Mouse (Mus musculus) cerebellum, adult 2 months (tissue): ENCODE measurements around the gene Pde4dip. TPM values are rescaled to one million over a fixed set of nuclear protein-coding genes. Genes with fewer than 3 reads are reported as not detected.

Experiments used
- DNase-seq, 2 experiments: peaks; one replicate each; pipeline ENCODE4 v3.0.0; 2021
- H3K27ac ChIP-seq: fragments of 200-500 bp; 2 replicates; pipeline ENCODE4 v1.5.1; 2012; ENCODE audit warnings: low read length, control low read depth, inconsistent platforms; ENCODE audit not compliant: insufficient read depth
- H3K27me3 ChIP-seq: fragments of 200-500 bp; 2 replicates; pipeline ENCODE4 v1.6.1; 2012; ENCODE audit warnings: inconsistent platforms, mild to moderate bottlenecking, low read length, moderate library complexity; ENCODE audit not compliant: control insufficient read depth, insufficient read depth
- H3K4me1 ChIP-seq: fragments of 200-500 bp; 2 replicates; pipeline ENCODE4 v1.6.1; 2011; ENCODE audit warnings: low read length; ENCODE audit not compliant: control insufficient read depth, insufficient read depth
- H3K4me3 ChIP-seq: fragments of 200-500 bp; replicated peaks from 2 replicates; pipeline ENCODE3; 2011; ENCODE audit warnings: mild to moderate bottlenecking, low read depth, low read length, control low read depth; ENCODE audit not compliant: insufficient read depth
- CTCF ChIP-seq: fragments of 200-500 bp; IDR thresholded peaks from 2 replicates; pipeline ENCODE4 v1.5.1; 2011; ENCODE audit warnings: low read depth, mild to moderate bottlenecking, control low read depth, low read length, moderate library complexity, borderline replicate concordance; ENCODE audit not compliant: insufficient read depth
- POLR2A ChIP-seq: fragments of 200-500 bp; IDR thresholded peaks from 2 replicates; pipeline ENCODE4 v1.6.1; 2011; ENCODE audit warnings: low read length, control low read depth, borderline replicate concordance; ENCODE audit not compliant: insufficient read depth
- WGBS: fragments of 180-500 bp; shearing (Covaris S2); methylation state at CpG from one replicate; pipeline ENCODE4 v1.1.7; 2018; 5-methylcytosine and 5-hydroxymethylcytosine counted together
- polyA plus RNA-seq: library from polyadenylated mRNA; depleted of rRNA; stranded (reverse); fragments of >200 nt; gene quantifications from 2 replicates; pipeline ENCODE4 v1.2.3, GENCODE M21; 2012

Pde4dip gene
- polyA plus RNA-seq, 1 experiment, result 88.6 TPM

DNA sequence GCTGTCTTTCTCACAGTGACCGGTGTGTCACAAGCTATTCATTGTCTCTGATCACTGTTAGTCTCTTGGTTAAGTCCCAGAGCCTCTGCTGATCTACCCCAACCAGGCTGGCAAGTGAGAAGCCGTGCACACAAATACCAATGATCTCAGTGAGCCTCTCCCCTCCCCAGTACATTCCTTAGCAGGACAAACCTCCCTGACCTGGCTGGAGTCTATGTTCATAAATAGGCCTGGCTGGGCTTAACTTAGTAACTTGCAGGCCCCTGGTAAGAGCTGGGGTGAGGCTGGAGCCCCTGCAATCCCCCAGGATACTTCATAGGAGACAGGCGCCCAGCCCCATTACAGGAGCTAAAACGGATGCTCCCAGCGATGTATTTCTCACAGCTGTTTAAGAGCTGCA is 86.2 kb downstream of the Pde4dip start:
- DNase-seq, result no peak
- no peak for TF ChIP-seq CTCF
- TF ChIP-seq POLR2A, result no peak
- no peak overlapping the region for H3K27ac ChIP-seq
- 80% methylated on average over 5 of the region's 5 CpGs for WGBS
- no peaks in the 10 kb centered on the region for H3K27me3 ChIP-seq
- peaks cover 11% of the 10 kb centered on the region for H3K4me1 ChIP-seq
- no peak overlapping the region for H3K4me3 ChIP-seq

DNA sequence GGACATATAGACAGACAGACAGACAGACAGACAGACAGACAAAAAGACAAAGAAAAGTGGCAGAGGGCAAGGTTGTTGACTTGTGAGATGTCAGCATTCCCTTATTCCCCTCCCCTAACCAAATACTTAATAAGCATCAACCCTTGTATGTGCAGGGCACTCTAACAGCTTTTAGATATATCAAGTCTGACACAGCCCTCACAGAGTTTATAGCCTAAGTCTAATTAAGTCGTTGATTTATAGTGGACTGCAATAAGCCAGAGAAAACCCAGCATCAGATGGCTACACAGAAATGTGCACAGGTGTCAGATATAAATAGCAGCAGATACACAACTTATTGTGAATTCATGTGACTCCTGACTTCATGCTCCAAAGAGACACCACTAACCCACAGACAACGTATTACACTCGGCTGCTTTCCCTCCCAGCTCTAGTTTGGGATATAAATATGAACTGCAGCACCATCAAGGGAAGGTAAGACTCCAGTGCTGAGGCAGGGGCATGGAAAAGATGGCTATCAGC is 87.3 kb downstream of the Pde4dip start:
- H3K4me3 ChIP-seq, result no peak overlapping the region
- WGBS, result 7% methylated on average over 3 of the region's 3 CpGs

DNA sequence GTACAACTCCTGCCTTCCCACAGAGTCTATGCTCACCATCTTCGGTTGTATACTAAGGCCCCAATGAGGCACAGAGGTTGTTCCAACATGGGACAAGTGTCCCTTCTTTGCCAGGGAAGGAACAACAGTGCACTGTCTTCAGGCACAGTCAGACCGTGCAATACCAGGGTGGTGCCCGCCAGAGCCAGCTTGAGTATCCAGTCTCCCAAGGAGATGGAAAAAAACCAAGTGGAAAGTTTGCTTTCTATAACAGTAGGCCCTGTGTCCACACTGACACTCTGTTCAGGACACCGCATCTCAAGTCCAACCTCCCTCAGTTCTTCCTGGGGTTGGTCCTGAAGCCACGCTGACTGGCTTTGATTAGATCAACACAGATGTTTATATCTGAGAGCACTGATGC is 87.8 kb downstream of the Pde4dip start:
- peak in 1 of 2 experiments; percentile 27 for DNase-seq
- WGBS, result 74% methylated on average over 5 of the region's 5 CpGs

More for the DNA sequence above, 87.3 kb downstream of the Pde4dip start:
- H3K4me1 ChIP-seq, result peaks cover 11% of the 10 kb centered on the region
- no peak for DNase-seq
- 0 out of 2 replicates have a peak overlapping the region, but pooled peaks have one; percentile 47 for H3K27ac ChIP-seq
- H3K27me3 ChIP-seq, result no peaks in the 10 kb centered on the region
- no peak for TF ChIP-seq POLR2A
- no peak for TF ChIP-seq CTCF

DNA sequence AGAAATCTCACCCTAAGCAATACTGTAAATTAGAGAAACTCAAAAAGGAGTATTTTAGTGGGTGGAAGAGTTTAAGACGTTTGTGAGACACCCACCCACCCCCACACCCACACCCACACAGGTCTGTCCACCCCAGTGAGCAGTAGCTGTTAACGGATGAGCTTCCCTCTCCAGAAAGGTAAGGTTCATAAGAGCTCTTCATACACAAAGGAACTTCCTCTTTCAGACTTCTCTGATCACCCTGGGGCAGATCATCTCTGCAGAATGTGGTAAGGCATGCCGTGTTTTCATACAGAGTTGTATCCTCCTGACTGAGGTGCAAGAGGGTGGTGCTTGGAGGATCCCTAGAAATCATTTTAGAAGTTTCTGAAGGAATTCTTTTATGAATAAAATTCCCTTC is 88.5 kb downstream of the Pde4dip start:
- WGBS, result 78% methylated on average over 3 of the region's 3 CpGs
- Histone ChIP-seq H3K4me3 (no peak overlapping the region), H3K4me1 (peaks cover 11% of the 10 kb centered on the region)

More for the DNA sequence above, 87.8 kb downstream of the Pde4dip start:
- peaks cover 11% of the 10 kb centered on the region for H3K4me1 ChIP-seq
- no peak overlapping the region for H3K27ac ChIP-seq
- H3K27me3 ChIP-seq, result no peaks in the 10 kb centered on the region
- no peak for TF ChIP-seq CTCF
- TF ChIP-seq POLR2A, result no peak
- no peak overlapping the region for H3K4me3 ChIP-seq

DNA sequence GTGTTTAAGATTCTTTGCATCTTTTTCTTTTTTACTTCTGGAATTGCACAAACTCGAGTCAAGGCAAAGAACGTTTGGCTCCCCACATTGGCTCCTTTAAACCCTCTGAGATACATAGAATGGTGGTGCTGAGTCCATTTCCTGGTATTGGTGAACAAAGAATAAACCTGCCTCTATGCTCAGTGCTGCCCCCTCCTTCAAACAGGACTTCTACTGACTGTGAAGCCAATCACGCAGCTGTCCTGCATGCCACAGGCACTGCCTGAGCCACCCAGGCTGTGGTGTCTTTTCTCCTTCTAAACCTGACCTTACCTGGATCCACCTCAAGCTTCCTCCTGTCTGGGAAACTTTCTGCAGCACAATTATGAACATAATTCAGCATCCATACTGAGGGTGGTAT is 89.2 kb downstream of the Pde4dip start:
- WGBS, result 65% methylated on average over 3 of the region's 3 CpGs
- no peak for TF ChIP-seq CTCF
- no peak for TF ChIP-seq POLR2A
- no peak overlapping the region for H3K4me3 ChIP-seq
- no peak for DNase-seq
- no peak overlapping the region for H3K27ac ChIP-seq
- peaks cover 11% of the 10 kb centered on the region for H3K4me1 ChIP-seq
- no peaks in the 10 kb centered on the region for H3K27me3 ChIP-seq

More for the DNA sequence above, 88.5 kb downstream of the Pde4dip start:
- no peak overlapping the region for H3K27ac ChIP-seq
- H3K27me3 ChIP-seq, result no peaks in the 10 kb centered on the region
- TF ChIP-seq CTCF (no peak), POLR2A (no peak)
- DNase-seq, result no peak

DNA sequence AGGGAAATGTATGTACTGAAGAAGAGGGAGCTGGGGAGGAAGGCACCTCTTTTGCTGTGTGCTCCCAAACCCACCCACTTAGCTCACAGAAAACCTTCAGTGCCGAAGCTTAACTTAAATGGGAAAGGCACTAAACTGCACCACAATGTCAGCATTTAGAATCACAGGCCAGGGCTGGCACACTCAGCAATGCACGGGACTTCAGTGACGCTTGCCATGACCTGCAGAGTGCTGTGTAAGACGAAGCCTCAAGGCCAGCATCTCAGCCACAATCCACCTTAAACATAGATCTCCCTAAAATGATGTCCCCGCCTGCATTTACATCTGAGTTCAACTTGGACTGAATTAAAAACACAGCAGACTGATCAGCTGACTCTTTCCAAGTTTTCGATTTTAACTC is 91.1 kb downstream of the Pde4dip start:
- H3K4me3 ChIP-seq, result no peak overlapping the region
- TF ChIP-seq POLR2A (no peak), CTCF (no peak)
- no peak overlapping the region for H3K27ac ChIP-seq
- no peaks in the 10 kb centered on the region for H3K27me3 ChIP-seq
- peaks cover 21% of the 10 kb centered on the region for H3K4me1 ChIP-seq
- 63% methylated on average over 6 of the region's 6 CpGs for WGBS
- no peak for DNase-seq

DNA sequence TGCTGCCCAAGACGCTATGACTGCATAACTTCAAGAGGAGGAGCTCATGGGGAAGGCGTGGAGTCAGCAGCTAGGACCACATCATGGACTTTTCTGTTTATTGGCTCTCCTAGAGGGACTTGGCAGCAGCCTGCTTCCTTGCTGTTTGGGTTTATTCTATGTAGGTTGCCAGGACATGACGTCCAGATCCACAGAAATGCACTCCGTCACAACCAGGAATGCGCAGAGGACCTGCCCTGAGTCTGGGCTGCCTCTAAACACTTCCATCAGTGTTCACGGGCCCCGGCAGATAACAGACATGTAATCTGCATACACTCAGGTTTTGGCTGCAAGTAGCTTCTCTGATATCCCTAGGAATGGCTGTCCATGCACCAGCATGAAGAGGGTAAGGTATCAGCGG is 94.5 kb downstream of the Pde4dip start:
- DNase-seq, result peak in 1 of 2 experiments; percentile 61
- H3K4me1 ChIP-seq, result peaks cover 12% of the 10 kb centered on the region
- WGBS, result 29% methylated on average over 8 of the region's 8 CpGs
- no peak overlapping the region for H3K4me3 ChIP-seq
- H3K27me3 ChIP-seq, result no peaks in the 10 kb centered on the region
- no peak for TF ChIP-seq POLR2A
- no peak for TF ChIP-seq CTCF
- peak overlapping the region; percentile 4; the same call in 1 of the 2 replicates for H3K27ac ChIP-seq

DNA sequence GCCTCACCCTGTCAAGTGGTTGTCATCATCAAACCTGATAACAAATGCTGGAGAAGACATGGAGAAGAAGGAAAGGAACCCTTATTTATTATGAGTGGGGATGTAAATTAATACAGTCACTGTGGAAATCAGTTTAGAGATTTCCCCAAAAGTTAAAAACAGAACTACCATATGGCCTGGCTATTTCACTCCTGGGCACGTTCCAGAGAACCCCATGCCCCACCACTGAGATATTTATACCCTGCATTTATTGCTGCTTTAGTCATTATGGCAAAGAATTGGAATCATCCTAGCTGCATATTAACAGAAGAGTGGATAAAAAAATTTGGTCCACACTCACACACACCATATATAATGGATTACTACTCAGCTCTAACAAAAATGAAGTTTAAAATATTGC is 98.4 kb downstream of the Pde4dip start:
- H3K27me3 ChIP-seq, result no peaks in the 10 kb centered on the region
- TF ChIP-seq POLR2A, result no peak
- TF ChIP-seq CTCF, result no peak
- H3K4me3 ChIP-seq, result no peak overlapping the region
- peaks cover 12% of the 10 kb centered on the region for H3K4me1 ChIP-seq
- 14% methylated on average over 1 of the region's 1 CpGs for WGBS
- H3K27ac ChIP-seq, result no peak overlapping the region
- peak; percentile 57 to 76 for DNase-seq

DNA sequence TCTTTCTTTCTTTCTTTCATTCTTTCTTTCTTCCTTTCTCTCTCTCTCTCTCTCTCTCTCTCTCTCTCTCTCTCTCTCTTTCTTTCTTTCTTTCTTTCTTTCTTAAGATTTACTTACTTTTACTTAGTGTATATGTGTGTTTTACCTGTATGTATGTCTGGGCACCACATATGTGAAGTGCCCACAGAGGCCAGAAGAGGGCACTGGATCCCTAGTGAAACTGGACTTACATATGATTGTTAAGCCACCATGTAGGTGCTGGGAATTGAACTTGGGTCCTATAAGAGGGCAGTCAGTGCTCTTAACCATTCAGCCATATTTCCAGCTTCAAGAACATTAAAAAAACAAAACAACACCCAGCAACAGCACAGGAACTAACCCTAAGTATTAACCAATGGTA is 99.2 kb downstream of the Pde4dip start:
- no peak for DNase-seq
- Histone ChIP-seq H3K27ac (no peak overlapping the region), H3K4me3 (no peak overlapping the region), H3K4me1 (peaks cover 12% of the 10 kb centered on the region), H3K27me3 (no peaks in the 10 kb centered on the region)
- TF ChIP-seq POLR2A (no peak), CTCF (0 out of 2 replicates have a peak, but pooled peaks have one; percentile 2)
